25 mouse cellular contexts compared by ENCODE assay signal in genomic region chr11:28681311-28681710, GRCm38 (mm10).
DNase-seq lines count a peak whose midpoint lies in the region; ATAC-seq lines count a peak whose summit lies in the region.
"Had no signal": no experiment of that assay in that cellular context is flagged by ENCODE, and none has a peak within 500 bp of the region (broad histone marks: within the 10 kb centered on the region; RNA-seq: fewer than 3 reads in every experiment).

No protein-coding gene starts in this region.

- H3K27me3 ChIP-seq in hindbrain, embryonic 13.5 days: no peaks in the 10 kb centered on the region
- H3K27me3 ChIP-seq in hindbrain, embryonic 16.5 days (replicated peaks; ENCODE audit: control insufficient read depth, insufficient read depth, low read length): no peaks in the 10 kb centered on the region
- no peaks in the 10 kb centered on the region for H3K27me3 ChIP-seq in midbrain, embryonic 15.5 days (replicated peaks)
- no peaks in the 10 kb centered on the region for H3K27me3 ChIP-seq in midbrain, embryonic 16.5 days (ENCODE audit: control insufficient read depth, insufficient read depth, low read depth, low read length)
- H3K27me3 ChIP-seq in hindbrain, embryonic 14.5 days (ENCODE audit: control insufficient read depth, insufficient read depth, low read length): no peaks in the 10 kb centered on the region
- H3K27me3 ChIP-seq in hindbrain, embryonic 15.5 days: no peaks in the 10 kb centered on the region
- H3K27me3 ChIP-seq: embryonic facial prominence, embryonic 12.5 days; embryonic facial prominence, embryonic 15.5 days; heart, embryonic 12.5 days; heart, embryonic 15.5 days had no signal

- H3K9me3 ChIP-seq in hindbrain, embryonic 13.5 days: no peaks in the 10 kb centered on the region
- H3K9me3 ChIP-seq in hindbrain, embryonic 16.5 days (ENCODE audit: control insufficient read depth, low read length): no peaks in the 10 kb centered on the region
- no peaks in the 10 kb centered on the region for H3K9me3 ChIP-seq in midbrain, embryonic 15.5 days
- H3K9me3 ChIP-seq in midbrain, embryonic 16.5 days (replicated peaks; ENCODE audit: control insufficient read depth, low read length, poor library complexity, severe bottlenecking): no peaks in the 10 kb centered on the region
- no peaks in the 10 kb centered on the region for H3K9me3 ChIP-seq in hindbrain, embryonic 14.5 days (ENCODE audit: control insufficient read depth, low read length)
- H3K9me3 ChIP-seq in hindbrain, embryonic 15.5 days: no peaks in the 10 kb centered on the region
- H3K9me3 ChIP-seq: embryonic facial prominence, embryonic 12.5 days; embryonic facial prominence, embryonic 15.5 days; heart, embryonic 12.5 days; heart, embryonic 15.5 days had no signal

- H3K36me3 ChIP-seq in hindbrain, embryonic 13.5 days: no peaks in the 10 kb centered on the region
- H3K36me3 ChIP-seq in hindbrain, embryonic 16.5 days (ENCODE audit: control insufficient read depth, insufficient read depth, low read length): no peaks in the 10 kb centered on the region
- no peaks in the 10 kb centered on the region for H3K36me3 ChIP-seq in midbrain, embryonic 15.5 days (replicated peaks)
- H3K36me3 ChIP-seq in midbrain, embryonic 16.5 days (ENCODE audit: control insufficient read depth, insufficient read depth, low read length): no peaks in the 10 kb centered on the region
- H3K36me3 ChIP-seq in hindbrain, embryonic 14.5 days (replicated peaks; ENCODE audit: control insufficient read depth, insufficient read depth): no peaks in the 10 kb centered on the region
- no peaks in the 10 kb centered on the region for H3K36me3 ChIP-seq in hindbrain, embryonic 15.5 days
- H3K36me3 ChIP-seq: embryonic facial prominence, embryonic 12.5 days; embryonic facial prominence, embryonic 15.5 days; heart, embryonic 12.5 days; heart, embryonic 15.5 days had no signal

- DNase-seq in hindbrain, embryonic 14.5 days (ENCODE audit: low spot score): no peak
- no peak for DNase-seq in right cerebral cortex, adult 2 months (ENCODE audit: low spot score in 2 of 2)
- no peak for DNase-seq in frontal cortex, postnatal 25 days (ENCODE audit: low spot score in 2 of 2)
- DNase-seq: adrenal gland, adult 2 months; adrenal gland, postnatal 14 days; cerebellum, adult 11 months; cerebellum, adult 2 months; cerebellum, adult 9-11 months; cerebellum, postnatal 25 days; forebrain, postnatal 0 days; gastrocnemius, postnatal 25 days; heart, adult 18-20 months; heart, postnatal 10 days; heart, postnatal 36 days had no signal

- 40% methylated on average over 3 of the region's 3 CpGs for WGBS in hindbrain, embryonic 13.5 days
- 62% methylated on average over 3 of the region's 3 CpGs for WGBS in hindbrain, embryonic 16.5 days
- 62% methylated on average over 3 of the region's 3 CpGs for WGBS in midbrain, embryonic 15.5 days
- 52% methylated on average over 3 of the region's 3 CpGs for WGBS in midbrain, embryonic 16.5 days
- WGBS in hindbrain, embryonic 14.5 days: 61% methylated on average over 3 of the region's 3 CpGs
- WGBS in hindbrain, embryonic 15.5 days: 54% methylated on average over 3 of the region's 3 CpGs

- ATAC-seq in hindbrain, embryonic 13.5 days (ENCODE audit: low FRiP score): no peak
- no peak for ATAC-seq in hindbrain, embryonic 16.5 days
- no peak for ATAC-seq in midbrain, embryonic 15.5 days (replicated peaks)
- ATAC-seq in midbrain, embryonic 16.5 days: no peak
- no peak for ATAC-seq in hindbrain, embryonic 14.5 days (ENCODE audit: low FRiP score)
- no peak for ATAC-seq in hindbrain, embryonic 15.5 days (ENCODE audit: low FRiP score, low read depth)
- ATAC-seq: CD4-positive, CD25-positive, alpha-beta regulatory T cell, adult 4 months; forebrain, embryonic 14.5 days; forebrain, postnatal 0 days had no signal

- peak overlapping the region; percentile 10; the same call in 1 of the 2 replicates for H3K4me2 ChIP-seq in hindbrain, embryonic 13.5 days
- no peak overlapping the region for H3K4me2 ChIP-seq in hindbrain, embryonic 16.5 days (ENCODE audit: low read length)
- no peak overlapping the region for H3K4me2 ChIP-seq in midbrain, embryonic 15.5 days
- H3K4me2 ChIP-seq in midbrain, embryonic 16.5 days (ENCODE audit: low read length): no peak overlapping the region
- no peak overlapping the region; the same call in 1 of the 2 replicates for H3K4me2 ChIP-seq in hindbrain, embryonic 14.5 days (replicated peaks)
- 0 out of 2 replicates have a peak overlapping the region, but pooled peaks have one; percentile 1 for H3K4me2 ChIP-seq in hindbrain, embryonic 15.5 days
- H3K4me2 ChIP-seq: embryonic facial prominence, embryonic 12.5 days; embryonic facial prominence, embryonic 15.5 days; heart, embryonic 12.5 days; heart, embryonic 15.5 days had no signal

- no peaks in the 10 kb centered on the region for H3K4me1 ChIP-seq in hindbrain, embryonic 13.5 days (replicated peaks)
- H3K4me1 ChIP-seq in hindbrain, embryonic 16.5 days (ENCODE audit: control insufficient read depth, insufficient read depth, low read depth, low read length): no peaks in the 10 kb centered on the region
- no peaks in the 10 kb centered on the region for H3K4me1 ChIP-seq in midbrain, embryonic 15.5 days
- H3K4me1 ChIP-seq in midbrain, embryonic 16.5 days (ENCODE audit: control insufficient read depth, insufficient read depth, low read length): peaks cover 2% of the 10 kb centered on the region; the same call in 1 of the 2 replicates
- no peaks in the 10 kb centered on the region; the same call in 1 of the 2 replicates for H3K4me1 ChIP-seq in hindbrain, embryonic 14.5 days (replicated peaks; ENCODE audit: control insufficient read depth, insufficient read depth, low read length)
- H3K4me1 ChIP-seq in hindbrain, embryonic 15.5 days (replicated peaks): no peaks in the 10 kb centered on the region
- H3K4me1 ChIP-seq: embryonic facial prominence, embryonic 12.5 days; embryonic facial prominence, embryonic 15.5 days; heart, embryonic 12.5 days; heart, embryonic 15.5 days had no signal

- H3K27ac ChIP-seq in hindbrain, embryonic 13.5 days: no peak overlapping the region
- H3K27ac ChIP-seq in hindbrain, embryonic 16.5 days (ENCODE audit: low read depth, low read length): no peak overlapping the region
- 0 out of 2 replicates have a peak overlapping the region, but pooled peaks have one; percentile 3 for H3K27ac ChIP-seq in midbrain, embryonic 15.5 days
- H3K27ac ChIP-seq in midbrain, embryonic 16.5 days (ENCODE audit: low read length): no peak overlapping the region
- H3K27ac ChIP-seq in hindbrain, embryonic 14.5 days: 0 out of 2 replicates have a peak overlapping the region, but pooled peaks have one; percentile 5
- no peak overlapping the region for H3K27ac ChIP-seq in hindbrain, embryonic 15.5 days (replicated peaks)
- H3K27ac ChIP-seq: embryonic facial prominence, embryonic 12.5 days; embryonic facial prominence, embryonic 15.5 days; heart, embryonic 15.5 days had no signal

- no peak overlapping the region for H3K4me3 ChIP-seq in hindbrain, embryonic 13.5 days
- no peak overlapping the region for H3K4me3 ChIP-seq in hindbrain, embryonic 16.5 days (ENCODE audit: low read length)
- H3K4me3 ChIP-seq in midbrain, embryonic 15.5 days: no peak overlapping the region
- no peak overlapping the region for H3K4me3 ChIP-seq in midbrain, embryonic 16.5 days (ENCODE audit: low read depth, low read length)
- H3K4me3 ChIP-seq in hindbrain, embryonic 14.5 days (replicated peaks; ENCODE audit: low read length): no peak overlapping the region
- no peak overlapping the region for H3K4me3 ChIP-seq in hindbrain, embryonic 15.5 days
- H3K4me3 ChIP-seq: embryonic facial prominence, embryonic 12.5 days; embryonic facial prominence, embryonic 15.5 days; heart, embryonic 12.5 days; heart, embryonic 15.5 days had no signal

- no peak overlapping the region for H3K9ac ChIP-seq in hindbrain, embryonic 13.5 days
- no peak overlapping the region for H3K9ac ChIP-seq in hindbrain, embryonic 16.5 days (ENCODE audit: low read depth, low read length)
- H3K9ac ChIP-seq in midbrain, embryonic 15.5 days: no peak overlapping the region
- H3K9ac ChIP-seq in midbrain, embryonic 16.5 days (ENCODE audit: low read depth, low read length): no peak overlapping the region
- no peak overlapping the region for H3K9ac ChIP-seq in hindbrain, embryonic 14.5 days
- no peak overlapping the region for H3K9ac ChIP-seq in hindbrain, embryonic 15.5 days
- H3K9ac ChIP-seq: embryonic facial prominence, embryonic 12.5 days; embryonic facial prominence, embryonic 15.5 days; forebrain, postnatal 0 days; heart, embryonic 12.5 days; heart, embryonic 15.5 days had no signal

Comparison
In these comparisons a context has a peak if more than half of its experiments do, and no peak if none do; other contexts are left out.
1. H3K27ac ChIP-seq: peak in midbrain, embryonic 15.5 days (single experiment) and hindbrain, embryonic 14.5 days (single experiment); none in hindbrain, embryonic 13.5 days (single experiment), hindbrain, embryonic 16.5 days (single experiment), midbrain, embryonic 16.5 days (single experiment) and hindbrain, embryonic 15.5 days (single experiment).
2. H3K4me2 ChIP-seq: peak in hindbrain, embryonic 13.5 days (single experiment) and hindbrain, embryonic 15.5 days (single experiment); none in hindbrain, embryonic 16.5 days (single experiment), midbrain, embryonic 15.5 days (single experiment), midbrain, embryonic 16.5 days (single experiment) and hindbrain, embryonic 14.5 days (single experiment).